Mouse (Mus musculus) fat pad, adult 2 months (tissue): ENCODE measurements around the gene Dimt1.
A peak's percentile ranks its signal among the peaks of the same experiment; 100 is the strongest.
"Not testable (repeated sequence)": the region's sequence is repeated elsewhere in the genome, so short reads cannot be mapped to it uniquely, and the experiment has no call there.

ENCODE experiments used
- DNase-seq: peaks from one replicate; pipeline ENCODE4 v3.0.0-alpha.2; 2011; ENCODE audit warnings: low read depth, low spot score; ENCODE audit errors: extremely low read depth

Gene Dimt1

DNA sequence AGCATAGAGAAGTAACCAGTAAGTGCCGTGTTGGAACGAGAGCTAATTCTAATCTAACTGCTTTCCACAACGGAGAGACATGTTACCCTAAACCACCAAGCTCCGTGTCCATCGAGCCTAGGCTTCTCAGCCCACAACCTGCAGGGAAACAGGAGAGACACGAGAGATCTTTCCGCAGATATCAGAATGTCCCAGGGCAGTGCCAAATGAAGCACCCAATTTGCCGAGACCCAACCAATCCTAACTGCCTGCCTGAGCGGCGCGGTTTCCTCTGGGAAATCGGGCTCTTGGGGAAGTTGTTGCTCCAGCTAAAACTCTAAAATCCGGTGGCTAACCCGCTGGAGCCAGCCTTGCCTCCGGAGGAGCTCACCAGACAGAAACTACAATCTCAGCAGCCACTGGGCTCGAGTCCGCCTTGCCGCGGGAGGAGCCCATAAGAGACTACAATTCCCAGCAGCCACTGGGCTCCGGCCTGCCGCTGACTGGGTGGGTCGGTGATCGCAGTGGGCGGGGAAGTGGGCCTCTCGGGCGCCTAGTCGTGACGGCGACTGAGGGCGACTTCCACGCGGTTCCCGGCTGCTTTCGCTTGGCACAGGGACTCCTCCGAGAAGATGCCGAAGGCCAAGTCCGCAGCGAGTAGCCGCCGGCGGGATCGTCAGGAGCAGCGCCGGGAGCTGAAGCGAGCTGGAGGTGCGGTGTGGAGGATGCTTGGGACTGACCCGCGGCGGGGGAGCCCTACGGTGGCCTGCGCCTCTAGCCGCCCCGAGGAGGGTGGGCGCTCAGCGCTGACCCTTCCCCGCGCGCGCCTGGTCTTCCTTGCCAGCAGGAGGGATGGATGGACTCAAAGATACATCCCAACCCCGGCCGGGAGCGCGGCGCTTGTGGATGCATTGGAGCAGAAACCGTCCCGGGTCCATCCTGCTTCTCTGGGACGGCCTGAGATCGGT is at the start of gene Dimt1:
Gene Dimt1 (plus strand): TSS at position 534 of the 947 bp plus-strand sequence.
- peak; percentile 34 for DNase-seq

DNA sequence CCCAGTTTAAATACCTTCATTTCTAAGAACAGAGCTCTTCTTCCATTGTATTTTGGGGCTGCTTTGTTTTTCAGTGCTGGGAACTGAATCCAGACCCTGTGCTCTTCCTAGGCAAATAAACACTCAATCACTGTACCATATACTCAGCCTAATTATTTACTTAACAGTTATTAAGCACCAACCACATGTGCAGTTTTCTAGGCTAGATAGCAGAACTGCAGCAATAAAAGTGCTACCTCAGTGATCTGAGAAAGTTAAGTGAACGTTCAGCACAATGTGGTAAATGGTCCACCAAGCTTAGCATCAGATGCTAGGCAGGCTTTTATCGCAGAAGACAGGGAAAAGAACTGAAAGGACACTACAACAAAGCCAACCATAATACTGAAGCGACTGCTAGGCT is 42.3 kb upstream of the Dimt1 start:
- no peak for DNase-seq

DNA sequence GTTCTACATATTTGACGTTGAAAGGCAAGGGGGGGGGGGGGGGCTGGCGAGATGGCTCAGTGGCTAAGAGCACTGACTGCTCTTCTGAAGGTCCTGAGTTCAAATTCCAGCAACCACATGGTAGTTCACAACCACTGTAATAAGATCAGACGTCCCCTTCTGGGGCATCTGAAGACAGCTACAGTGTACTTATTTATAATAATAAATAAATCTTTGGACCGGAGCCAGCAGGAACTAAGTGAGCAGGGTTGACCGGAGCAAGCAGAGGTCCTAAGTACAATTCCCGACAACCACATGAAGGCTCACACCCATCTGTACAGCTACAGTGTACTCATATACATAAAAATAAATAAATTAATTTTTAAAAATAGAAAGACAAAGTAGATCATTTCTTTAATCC is 41.8 kb upstream of the Dimt1 start:
- DNase-seq: not testable (repeated sequence)

DNA sequence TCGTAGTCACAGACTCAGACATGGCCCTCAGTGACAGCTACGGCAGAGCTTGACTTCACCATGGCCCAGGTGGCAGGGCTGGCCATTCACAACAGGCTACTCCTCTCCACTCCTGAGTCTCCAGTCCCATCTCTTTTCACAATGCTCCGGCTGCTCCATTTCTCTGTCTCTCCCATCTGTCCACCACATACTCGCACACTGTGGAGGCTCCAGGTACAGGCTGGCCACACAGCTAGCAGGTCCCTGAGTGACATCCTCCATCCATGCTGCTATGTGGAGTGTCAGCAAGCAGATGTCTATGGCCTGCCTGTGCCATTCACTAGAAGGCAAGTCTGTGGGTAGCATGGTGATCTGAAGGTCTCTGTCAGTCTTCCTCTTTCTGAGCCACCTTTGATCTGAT is 39.7 kb upstream of the Dimt1 start:
- DNase-seq: no peak

DNA sequence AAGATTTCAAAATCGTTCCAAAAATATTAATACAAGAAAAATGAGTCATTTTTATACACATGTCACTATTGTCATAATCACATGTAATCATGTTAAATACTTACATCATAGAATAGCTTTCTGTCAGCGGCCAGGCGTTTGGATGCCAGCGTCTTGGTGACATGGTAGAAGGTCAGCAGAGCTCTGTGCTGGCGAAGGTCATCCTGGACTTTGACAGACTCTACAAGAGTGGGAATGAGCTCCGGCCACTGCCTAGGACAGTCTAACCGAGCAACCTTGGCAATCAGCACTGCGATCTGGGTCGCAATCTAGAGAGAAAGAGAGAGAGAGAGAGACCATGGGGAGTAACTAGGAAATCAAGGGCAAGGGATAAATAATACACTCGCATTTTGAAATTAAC is 36.8 kb upstream of the Dimt1 start:
- DNase-seq: no peak

DNA sequence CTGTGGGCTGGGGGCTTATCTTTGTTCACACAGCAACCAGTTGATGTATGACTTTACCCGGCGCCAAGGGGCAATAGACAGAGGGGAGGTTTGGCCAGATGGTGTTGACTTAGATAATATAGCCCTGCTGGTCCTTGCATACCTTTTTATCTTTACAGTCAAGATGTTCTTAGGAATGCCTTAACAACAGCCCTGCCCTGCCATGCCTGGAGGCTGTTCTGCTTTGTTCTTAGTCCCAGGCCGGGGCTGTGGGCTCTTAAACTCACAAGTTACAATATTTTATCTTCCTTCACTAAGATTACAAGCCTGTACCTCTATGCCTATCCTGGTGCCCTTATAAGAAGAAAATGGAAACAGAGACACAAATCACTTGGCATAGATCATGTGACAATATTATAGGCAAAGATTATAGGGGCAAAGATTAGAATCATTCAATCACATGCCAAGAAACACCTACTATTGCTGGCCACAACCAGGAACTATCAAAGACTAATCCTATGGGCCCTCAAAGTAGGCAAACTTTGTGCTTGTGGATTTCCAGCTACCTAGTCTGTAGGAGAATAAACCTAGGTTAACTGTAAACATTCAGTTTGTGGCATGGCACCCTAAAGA is 33.7 kb upstream of the Dimt1 start:
- no peak for DNase-seq

DNA sequence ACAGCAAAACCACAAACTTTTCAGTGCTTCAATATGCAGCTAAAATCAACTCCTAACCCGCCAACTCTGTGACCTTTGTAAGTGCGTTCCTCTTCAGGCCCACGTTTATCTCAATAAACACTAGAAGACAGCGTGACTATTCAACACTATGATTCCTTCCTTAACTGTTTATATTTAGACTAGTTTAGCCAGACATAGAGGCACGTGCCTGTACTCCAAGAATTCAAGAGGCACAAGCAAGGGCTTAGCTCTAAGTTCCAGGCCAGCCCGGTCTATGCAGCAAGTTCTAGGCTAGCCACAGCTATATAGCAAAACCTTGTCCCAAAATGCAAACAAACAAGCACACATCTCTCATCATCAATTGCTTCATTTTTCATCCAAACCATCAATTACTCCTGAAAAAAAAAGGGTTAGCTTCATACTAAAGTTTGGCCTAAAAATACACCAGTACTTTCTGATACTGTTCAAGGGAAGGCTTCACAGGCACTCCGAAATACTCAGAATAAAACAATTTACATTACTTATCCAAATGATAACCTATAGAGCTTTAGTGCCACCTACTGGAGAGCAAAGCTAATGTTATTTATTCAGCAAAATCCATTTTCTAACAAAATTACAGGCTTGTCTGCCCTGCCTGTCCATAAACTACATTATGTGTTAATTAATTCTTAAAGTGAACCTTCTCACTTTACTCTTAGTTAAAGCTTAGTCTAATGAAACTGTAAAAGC is 28.4 kb upstream of the Dimt1 start:
- DNase-seq: no peak

DNA sequence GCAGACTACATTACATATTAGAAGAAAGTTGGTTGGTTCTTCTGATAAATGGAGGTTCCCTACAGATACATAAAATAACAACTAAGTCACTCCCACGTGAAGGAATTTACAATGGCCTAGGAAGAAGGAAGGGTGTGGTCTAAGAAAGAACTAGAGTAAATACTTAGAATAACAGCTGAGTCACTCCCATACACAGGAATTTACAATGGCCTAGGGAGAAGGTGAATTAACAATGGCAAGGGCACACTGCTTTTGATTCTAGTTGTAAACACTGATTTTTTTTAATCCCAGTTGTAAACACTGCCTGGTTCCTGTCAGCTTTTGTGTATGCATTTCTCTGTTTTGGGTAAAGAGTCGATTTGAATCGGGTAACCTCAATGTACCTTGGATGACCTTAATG is 21.0 kb upstream of the Dimt1 start:
- not testable (repeated sequence) for DNase-seq

DNA sequence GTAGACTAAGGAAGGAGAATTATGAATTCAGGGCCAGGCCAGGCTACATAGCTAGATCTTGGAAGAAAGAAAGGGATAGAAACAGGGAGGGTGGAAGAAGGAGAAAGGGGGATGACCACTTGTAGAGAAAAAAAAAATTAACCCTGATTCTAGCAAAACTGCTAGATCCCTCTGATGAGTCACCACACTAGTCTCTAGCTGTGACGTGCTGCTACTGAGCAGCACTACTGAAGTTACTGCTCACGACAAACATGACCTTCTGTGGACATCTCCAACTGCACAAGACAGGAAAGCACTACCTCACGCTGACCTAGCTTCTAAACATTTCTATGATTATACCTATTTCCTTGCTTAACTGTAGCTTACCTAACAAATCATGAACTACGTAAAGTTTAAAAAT is 18.6 kb upstream of the Dimt1 start:
- no peak for DNase-seq

DNA sequence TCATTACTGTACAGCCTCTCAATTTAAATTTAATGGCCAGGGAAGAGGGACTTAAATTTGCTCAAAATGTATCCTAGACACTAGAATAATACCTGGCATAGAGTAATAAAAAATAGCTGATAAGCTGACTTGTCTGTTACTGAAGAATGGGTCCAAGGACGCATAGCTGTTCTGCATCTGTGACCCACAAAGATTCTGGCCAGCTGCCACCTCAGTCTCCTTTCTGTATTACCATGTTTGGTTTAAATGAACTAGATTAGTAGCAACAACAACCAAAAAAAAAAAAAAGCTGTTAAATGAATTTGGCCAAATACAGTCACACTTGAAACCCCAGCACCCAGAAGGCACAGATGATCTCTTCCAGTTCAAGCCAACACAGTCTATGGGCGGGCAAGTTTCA is 17.7 kb upstream of the Dimt1 start:
- no peak for DNase-seq

DNA sequence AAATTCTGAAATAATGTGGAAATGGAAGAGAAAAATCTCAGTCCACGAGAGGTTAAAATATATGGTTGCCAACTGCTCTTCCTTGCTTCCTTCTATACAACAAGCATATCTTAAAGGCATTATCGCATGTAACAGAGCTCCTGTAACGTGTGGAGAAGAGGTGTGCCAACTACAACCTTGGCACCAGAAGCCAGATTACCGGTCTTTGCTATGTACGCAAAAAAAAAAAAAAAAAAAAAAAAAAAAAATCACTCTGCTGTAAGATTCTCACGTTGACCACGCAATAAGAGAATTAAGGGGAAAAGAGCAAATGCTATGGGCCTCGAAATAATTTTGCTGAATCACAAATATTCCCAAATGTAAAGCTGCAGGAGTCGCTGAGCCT is 11.1 kb upstream of the Dimt1 start:
- DNase-seq: no peak

DNA sequence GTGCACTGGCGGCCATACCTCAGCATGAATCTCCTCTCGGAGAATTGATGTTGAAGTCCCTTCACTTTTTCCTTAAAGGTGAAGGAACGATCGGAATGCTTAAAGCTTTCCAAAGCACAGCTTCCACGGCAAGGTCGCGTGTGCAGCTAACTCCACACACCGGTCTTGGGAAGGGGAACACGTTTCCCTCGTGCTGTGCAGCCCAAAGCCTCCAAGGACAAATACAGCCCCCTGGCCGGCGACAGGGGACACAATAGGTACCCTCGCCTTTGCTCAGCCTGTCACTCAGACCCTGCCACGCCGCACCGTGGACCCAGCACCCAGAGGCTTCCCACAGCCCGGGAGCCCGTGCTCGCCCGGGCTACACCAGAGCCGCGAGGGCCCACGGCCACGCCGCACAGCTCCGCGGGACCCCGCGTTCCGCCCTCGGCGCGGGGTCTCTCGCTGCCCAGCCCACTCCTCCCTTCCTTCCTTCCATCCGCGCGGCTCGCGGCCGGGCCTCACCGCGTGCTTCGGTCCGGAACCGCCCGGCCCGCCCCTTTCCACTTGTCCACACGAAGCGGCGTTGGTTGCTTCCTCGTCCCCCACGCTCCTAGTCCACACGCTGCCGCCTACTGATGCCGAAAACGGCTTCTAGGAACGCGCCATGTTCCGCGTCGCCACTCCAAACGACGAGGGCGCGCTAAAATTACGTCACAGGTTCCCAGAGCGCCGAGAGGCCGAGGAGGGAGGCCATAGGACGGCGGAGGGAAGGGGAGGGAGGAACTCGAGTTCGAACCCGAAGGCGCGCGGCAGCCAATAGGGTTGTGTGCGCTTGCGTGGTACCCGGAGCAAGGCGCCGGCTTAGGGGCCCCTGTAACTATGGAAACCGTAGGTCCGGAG is 10.4 kb upstream of the Dimt1 start, which contains the start of gene Ipo11:
Gene Ipo11 (minus strand): TSS at position 703 of the 882 bp plus-strand sequence.
- peak; percentile 39 for DNase-seq

DNA sequence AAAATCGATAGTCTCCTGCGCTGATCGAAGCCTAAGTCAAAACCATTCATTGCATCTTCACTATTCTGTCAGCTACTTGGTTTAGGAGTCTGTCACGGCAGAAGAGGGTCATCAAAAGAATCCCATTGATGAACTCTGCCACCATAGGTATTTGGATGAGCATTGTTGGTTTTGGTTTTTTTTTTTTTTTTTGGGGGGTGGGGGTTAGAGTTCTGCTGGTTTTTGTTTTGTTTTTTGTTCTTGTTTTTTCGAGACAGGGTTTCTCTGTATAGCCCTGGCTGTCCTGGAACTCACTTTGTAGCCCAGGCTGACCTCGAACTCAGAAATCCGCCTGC is 9.8 kb upstream of the Dimt1 start:
- no peak for DNase-seq

DNA sequence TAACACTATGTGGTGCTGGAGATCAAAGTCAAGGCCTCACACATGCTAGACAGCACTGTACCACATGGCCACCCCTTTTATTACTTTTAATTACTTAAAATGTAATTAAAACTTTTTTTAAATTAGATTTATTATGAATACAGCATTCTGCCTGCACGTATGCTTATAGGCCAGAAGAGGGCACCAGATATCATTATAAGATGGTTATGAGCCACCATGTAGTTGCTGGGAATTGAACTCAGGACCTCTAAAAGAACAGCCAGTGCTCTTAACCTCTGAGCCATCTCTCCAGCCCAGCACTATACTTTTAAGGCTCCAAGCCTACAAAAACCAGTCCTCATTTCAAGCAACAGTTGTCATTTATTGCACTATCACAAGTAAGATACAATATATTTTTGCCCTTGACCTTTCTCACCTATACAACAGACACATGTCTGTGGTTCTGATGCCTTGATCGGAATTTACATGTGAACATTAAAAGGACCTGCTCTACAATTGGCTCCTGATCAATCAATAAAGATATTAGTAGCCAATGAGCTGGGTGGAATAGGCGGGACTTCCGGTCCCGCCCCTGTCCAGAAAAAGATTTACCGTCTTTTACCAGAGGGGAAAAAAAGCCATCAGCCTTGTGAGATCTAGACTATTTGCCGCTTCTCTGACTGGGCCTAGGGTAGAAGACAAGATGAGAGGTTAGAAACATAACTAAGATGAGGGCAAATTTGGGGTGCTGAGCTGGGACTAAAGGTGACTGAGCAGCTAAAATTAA is 5.5 kb upstream of the Dimt1 start:
- no peak for DNase-seq

DNA sequence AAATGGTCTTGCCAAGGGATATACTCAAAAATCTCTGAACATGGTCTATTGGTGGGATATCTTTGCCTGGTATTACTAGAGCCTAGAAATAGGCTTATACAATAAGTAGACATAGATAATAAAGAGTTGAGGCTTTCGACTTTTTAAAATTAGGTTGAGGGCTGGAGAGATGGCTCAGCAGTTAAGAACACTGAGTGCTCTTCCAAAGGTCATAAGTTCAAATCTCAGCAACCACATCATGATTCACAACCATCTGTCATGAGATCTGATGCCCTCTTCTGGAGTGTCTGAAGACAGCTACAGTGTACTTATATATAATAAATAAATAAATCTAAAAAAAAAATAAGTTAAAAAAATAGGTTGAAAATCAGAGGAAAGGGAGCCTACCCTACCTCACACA is 4.2 kb upstream of the Dimt1 start:
- DNase-seq: no peak

DNA sequence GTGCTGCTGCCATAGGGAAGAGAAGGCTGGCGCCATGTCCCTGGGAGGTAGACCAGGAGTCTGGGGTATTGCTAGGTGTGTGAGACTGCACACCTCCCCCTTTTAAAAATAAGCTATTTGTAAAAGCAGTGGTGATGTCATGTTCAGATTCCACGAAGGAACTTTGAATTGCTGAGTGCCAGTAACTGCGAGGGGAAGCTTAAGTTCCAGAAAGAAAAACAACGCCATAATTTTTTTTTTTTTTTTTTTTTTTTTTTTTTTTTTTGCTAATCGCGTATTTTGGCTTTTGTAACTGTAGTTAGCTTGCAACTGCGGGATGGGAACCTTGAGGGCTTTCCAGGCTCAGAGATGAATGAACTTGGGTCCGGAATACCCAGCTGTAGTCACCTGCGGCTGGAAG is 1.4 kb upstream of the Dimt1 start:
- no peak for DNase-seq

DNA sequence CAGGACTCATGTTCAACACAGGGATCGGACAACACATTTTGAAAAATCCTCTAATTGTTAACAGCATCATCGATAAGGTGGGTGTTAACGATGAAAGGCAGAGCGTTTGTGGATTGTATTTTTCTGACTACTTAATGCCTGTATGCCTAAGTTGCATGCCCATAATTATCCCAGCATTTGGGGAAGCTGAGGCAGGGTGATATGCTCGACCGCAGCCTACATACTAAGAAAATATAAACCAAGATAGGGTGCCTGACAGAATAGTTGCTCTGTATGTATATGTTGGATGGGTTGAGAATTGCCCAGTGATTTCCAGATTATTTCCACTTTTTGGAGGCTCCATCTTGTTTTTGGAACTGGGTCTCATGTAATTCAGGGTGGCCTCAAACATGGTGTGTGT is 656 bp downstream of the Dimt1 start:
- no peak for DNase-seq

DNA sequence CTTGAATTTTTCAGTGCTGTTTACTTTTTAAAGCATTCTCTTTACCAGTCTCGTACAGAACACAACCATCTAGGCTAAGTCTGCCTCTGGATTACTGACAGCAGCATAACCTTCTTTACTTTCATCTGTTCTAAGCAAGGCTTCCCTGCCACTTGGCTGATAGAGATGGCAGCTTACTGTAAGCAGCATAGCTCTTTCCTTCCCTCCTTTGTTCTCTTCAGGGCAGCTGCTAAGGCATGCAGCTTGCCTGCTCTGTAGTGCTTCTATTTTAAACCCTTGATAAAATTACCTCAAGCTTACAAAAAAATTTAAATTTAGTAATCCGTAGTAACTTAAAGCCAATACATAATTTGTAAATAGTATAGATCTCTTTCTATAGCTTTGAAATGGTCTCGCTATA is 8.0 kb downstream of the Dimt1 start:
- no peak for DNase-seq

DNA sequence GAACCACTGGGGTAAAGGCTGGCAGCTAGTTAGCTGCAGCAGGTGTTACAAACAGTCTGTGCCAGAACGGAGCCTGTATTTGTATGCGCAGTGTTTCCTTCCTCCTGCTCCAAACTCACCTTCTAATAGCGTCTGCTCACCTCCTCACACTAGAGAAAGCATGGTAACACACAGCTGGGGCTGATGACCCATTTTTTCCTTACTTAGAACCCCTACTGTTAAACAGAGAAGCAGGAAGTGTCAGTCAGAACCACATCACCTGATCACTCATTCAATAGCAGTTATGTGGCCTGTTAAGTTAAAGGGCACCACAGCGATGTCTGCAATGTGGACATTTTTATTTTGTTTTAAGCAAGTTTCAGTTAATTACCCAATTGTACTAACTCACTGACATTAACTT is 10.6 kb downstream of the Dimt1 start:
- DNase-seq: no peak

DNA sequence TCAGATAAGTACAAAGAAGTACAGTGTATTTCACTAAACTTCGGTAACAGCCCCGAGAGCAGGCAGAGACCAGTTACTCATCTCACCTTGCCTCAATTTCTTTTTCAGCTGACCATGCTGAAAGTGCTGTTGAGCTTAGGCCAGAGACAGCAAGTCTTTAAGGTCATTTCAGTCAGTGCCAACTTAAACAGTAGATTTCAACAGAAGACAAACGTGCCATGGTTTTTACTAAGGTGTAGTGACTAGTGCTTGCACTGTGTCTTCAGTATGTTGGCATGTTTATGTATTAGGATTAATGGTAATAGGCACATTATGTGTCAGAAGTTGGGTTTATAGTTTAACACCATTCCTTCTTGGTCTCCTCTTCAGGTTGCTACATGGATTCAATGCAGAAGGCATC is 11.4 kb downstream of the Dimt1 start:
- peak; percentile 77 for DNase-seq
